Mouse (Mus musculus): ENCODE results near the gene Napa. TPM values are rescaled to one million over a fixed set of nuclear protein-coding genes. Genes with fewer than 3 reads are reported as not detected.
A peak's percentile ranks its signal among the peaks of the same experiment; 100 is the strongest.

Napa gene
- total RNA-seq (2021), result 100 to 1,000 TPM; 309 to 325 TPM
- long read RNA-seq, experiment 1, transcript Napa-201 (11 exons, 2,517 nt), result major isoform, 292 of 365 reads
- long read RNA-seq, experiment 1, partial matches to known transcripts, result 7 of 365 reads
- long read RNA-seq, experiment 1, other reads (novel, unspliced or antisense), result 60 of 365 reads
- long read RNA-seq, experiment 2, transcript Napa-201 (11 exons, 2,517 nt), result major isoform, 468 of 551 reads
- long read RNA-seq, experiment 2, partial matches to known transcripts, result 10 of 551 reads
- long read RNA-seq, experiment 2, other reads (novel, unspliced or antisense), result 68 of 551 reads

DNA sequence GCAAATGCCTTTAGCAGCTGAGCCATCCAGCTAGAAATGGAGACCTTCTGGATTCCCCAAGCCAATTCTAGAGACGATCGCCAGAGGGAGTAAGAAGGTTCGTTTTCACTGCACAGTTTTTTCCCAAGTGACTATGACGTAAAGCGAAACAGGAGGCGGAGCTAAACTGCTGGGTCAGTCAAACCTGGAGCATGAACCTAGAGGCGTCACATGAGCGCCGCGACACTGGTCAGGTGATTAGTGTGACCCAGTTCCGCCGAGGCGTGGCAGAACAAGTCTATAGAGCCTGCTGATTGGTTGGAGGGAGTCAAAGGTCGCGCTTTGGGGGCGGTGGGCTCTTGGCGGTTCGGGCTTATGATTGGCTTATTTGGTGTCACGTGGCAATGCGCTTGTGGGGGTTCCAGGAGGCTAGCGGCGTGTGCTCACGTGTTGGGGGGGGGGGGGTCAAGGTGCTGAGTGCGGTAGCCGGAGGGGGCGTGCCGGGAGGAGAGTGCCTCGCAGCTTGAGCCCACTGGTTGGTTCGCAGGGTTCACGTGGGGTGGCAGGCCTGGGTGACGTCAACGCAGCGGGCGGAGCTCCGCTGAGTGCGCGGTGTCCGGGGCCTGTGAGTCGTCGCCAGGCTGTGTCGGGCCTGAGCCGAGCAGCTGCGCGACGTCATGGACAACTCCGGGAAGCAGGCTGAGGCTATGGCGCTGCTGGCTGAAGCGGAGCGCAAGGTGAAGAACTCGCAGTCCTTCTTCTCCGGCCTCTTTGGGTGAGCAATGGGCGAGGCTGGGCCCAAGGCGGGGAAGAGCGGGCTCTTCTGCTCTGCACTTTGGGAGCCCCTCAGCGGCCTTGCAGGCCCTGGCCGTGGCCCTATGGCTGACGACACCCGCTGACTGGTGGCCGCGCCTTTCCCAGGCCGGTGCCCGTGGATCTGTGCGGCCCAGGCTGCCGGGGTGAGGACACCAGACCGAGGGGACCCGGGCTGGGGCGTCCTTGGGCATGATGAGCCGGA, at the start of gene Napa:
Napa (plus strand) TSS at position 438 of the 997 bp plus-strand sequence.
- Histone ChIP-seq H3K4me3 (peak within 1 kb of the TSS; percentile 100), H3K27ac (peak within 1 kb of the TSS; percentile 93)
- peak; percentile 98 to 100 for DNase-seq (ENCODE audit: low spot score in 2 of 2)
- TF ChIP-seq CTCF (conservative IDR thresholded peaks at IDR 0.05), result peak; percentile 90

DNA sequence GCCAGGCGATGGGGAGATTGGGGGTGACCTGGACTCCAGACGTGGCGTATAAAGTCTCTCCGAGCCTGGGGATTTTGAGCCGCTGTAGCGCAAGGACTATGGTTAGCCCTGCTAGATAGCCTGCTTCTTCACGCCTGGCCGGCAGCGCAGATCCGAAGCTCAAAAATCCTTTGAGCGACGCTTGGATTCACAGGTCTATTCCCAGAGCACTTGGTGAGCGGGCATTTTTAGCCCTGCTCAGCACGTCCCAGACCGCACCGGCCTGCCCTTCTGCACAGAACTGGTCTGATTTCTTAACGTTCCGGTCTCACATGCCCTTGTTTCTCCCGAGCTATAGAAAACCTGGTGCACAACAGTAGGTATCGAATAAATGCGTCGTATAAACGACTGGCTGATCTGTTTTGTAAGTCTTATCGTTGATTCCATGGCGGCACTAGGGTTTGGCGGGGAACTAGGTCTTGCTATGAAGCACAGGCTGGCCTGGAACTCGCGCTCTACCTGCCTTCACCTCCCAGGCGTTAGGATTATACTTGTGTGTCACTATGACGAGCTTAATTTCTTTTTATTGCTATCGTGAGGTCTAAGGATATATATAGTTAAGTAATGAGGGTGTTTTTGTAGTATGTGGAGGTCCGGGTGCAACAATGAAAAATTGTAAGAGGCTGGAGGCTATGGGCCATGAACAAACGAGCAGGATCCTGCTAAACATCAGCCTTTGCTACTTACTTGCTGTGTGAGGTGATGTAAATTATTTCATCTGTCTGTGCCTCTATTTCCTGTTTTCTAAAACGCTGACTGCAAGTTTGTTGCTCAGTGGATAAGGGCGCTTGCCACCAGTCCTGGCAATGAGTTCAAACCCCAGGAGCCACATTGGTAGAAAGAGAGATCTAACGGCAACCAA, 49.3 kb upstream of the Napa start:
- TF ChIP-seq CTCF (conservative IDR thresholded peaks at IDR 0.05), result no peak
- no peak for DNase-seq (ENCODE audit: low spot score in 2 of 2)
- H3K4me3 ChIP-seq, result peak overlapping the region; percentile 63
- peak overlapping the region; percentile 99 for H3K27ac ChIP-seq

GRCm38 (mm10) chr7:16049576-16049915, 48.7 kb upstream of the Napa start:
- no peak for DNase-seq (ENCODE audit: low spot score in 2 of 2)
- TF ChIP-seq CTCF (conservative IDR thresholded peaks at IDR 0.05), result no peak

GRCm38 (mm10) chr7:16050600-16050999, 47.7 kb upstream of the Napa start:
- DNase-seq (ENCODE audit: low spot score in 2 of 2), result no peak
- TF ChIP-seq CTCF (conservative IDR thresholded peaks at IDR 0.05), result no peak
- no peak overlapping the region for H3K4me3 ChIP-seq
- H3K27ac ChIP-seq, result no peak overlapping the region

More at GRCm38 (mm10) chr7:16049576-16049915, 48.7 kb upstream of the Napa start:
- Histone ChIP-seq H3K27ac (peak overlapping the region; percentile 99), H3K4me3 (peak overlapping the region; percentile 63)

DNA sequence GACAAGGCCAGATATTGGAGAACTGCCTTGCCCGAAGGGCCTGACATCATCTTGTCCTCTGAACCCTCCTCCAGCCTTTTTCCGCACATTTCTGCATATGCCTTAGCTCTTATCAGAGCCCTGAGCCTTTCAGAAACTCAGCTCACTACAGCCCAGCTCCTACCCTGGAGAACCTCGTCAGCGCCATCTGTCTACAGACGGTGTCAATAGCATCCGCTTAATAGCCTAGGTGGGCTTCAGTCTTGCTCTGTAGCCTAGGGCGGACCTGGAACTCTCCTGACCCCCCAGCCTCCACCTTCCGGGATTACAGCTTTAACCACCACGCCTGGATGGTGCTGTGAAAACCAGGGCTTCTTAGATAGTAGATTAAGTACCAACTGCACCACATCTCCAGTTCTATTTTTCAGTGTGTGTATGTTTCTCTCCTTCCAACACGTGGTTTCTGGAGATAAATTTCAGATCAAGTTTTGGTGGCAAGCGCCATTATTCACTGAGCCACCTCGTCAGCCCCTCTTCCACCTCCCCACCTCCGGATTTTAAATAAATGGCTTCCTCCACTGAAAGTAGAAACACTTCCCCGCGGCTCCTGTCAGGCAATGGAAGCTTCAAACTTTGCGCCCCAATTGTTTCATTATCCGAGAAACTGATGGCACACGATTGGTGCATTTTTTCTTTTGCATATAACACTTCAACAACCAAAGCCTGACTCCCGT, 46.2 kb upstream of the Napa start:
- Histone ChIP-seq H3K27ac (peak overlapping the region; percentile 84), H3K4me3 (peak overlapping the region; percentile 58)
- DNase-seq (ENCODE audit: low spot score in 2 of 2), result peak; percentile 73 to 79
- peak; percentile 95 for TF ChIP-seq CTCF (conservative IDR thresholded peaks at IDR 0.05)

GRCm38 (mm10) chr7:16052684-16053083, 45.6 kb upstream of the Napa start:
- peak; percentile 91 to 93 for DNase-seq (ENCODE audit: low spot score in 2 of 2)
- TF ChIP-seq CTCF (conservative IDR thresholded peaks at IDR 0.05), result no peak
- peak overlapping the region; percentile 84 for H3K27ac ChIP-seq
- H3K4me3 ChIP-seq, result peak overlapping the region; percentile 58

GRCm38 (mm10) chr7:16053105-16053504, 45.2 kb upstream of the Napa start:
- no peak overlapping the region for H3K27ac ChIP-seq
- peak overlapping the region; percentile 58 for H3K4me3 ChIP-seq
- TF ChIP-seq CTCF (conservative IDR thresholded peaks at IDR 0.05), result no peak
- no peak for DNase-seq (ENCODE audit: low spot score in 2 of 2)

- H3K27ac ChIP-seq, result no peak overlapping the region
- no peak for DNase-seq (ENCODE audit: low spot score in 2 of 2)
- H3K4me3 ChIP-seq, result no peak overlapping the region
- TF ChIP-seq CTCF (conservative IDR thresholded peaks at IDR 0.05), result no peak
These were observed 43.3 kb upstream of the Napa start for GRCm38 (mm10) chr7:16054966-16055365.

- Histone ChIP-seq H3K4me3 (no peak overlapping the region), H3K27ac (no peak overlapping the region)
- DNase-seq (ENCODE audit: low spot score in 2 of 2), result no peak
- TF ChIP-seq CTCF (conservative IDR thresholded peaks at IDR 0.05), result no peak
These were observed 42.6 kb upstream of the Napa start for GRCm38 (mm10) chr7:16055665-16056064.

GRCm38 (mm10) chr7:16056459-16057135, 41.7 kb upstream of the Napa start:
- peak; percentile 80 for TF ChIP-seq CTCF (conservative IDR thresholded peaks at IDR 0.05)
- H3K4me3 ChIP-seq, result no peak overlapping the region
- H3K27ac ChIP-seq, result peak overlapping the region; percentile 29; the same call in 1 of the 2 replicates
- peak; percentile 61 to 69 for DNase-seq (ENCODE audit: low spot score in 2 of 2)

DNA sequence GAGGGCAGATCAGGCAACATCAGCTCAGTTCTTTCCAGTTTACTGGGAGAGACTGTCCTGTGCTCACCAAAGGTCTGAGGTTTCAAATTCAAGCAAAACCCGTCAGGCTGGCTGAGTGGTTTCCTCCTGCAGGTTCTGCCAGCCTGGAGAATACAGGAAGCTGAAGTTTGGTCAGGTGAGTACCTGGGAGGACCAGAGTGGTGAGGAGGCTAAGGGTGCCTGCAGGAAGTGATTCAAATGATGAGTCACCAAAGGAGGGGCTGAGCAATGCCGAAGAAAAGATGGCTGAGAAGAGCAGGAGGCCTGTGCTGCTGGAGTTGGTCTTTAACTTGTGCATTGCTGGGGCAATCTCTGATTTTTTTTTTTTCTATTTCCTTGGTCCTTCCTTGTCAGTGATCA, 41.1 kb upstream of the Napa start:
- Histone ChIP-seq H3K4me3 (no peak overlapping the region), H3K27ac (no peak overlapping the region; the same call in 1 of the 2 replicates)
- DNase-seq (ENCODE audit: low spot score in 2 of 2), result no peak
- no peak for TF ChIP-seq CTCF (conservative IDR thresholded peaks at IDR 0.05)

All from layer of hippocampus, adult 2 months (tissue).